Mouse (Mus musculus) neural tube, postnatal 0 days (tissue): ENCODE results near the gene Uqcrh. TPM values are rescaled to one million over a fixed set of nuclear protein-coding genes. Genes with fewer than 3 reads are reported as not detected.

Experiments used
- polyA plus RNA-seq: library from polyadenylated mRNA; unstranded; fragments of >200 nt; fragmentation: Nextera tagmentation; extraction: Ambion mirVana; gene quantifications from 2 replicates; pipeline ENCODE4 v1.2.1, GENCODE M21; 2015

The Uqcrh gene
- polyA plus RNA-seq = 626 and 669 TPM in 2 replicates

GRCm38 (mm10) chr4:116074861-116075620 is at the start of gene Uqcrh, which contains the start of gene Lrrc41:
Gene Uqcrh, minus strand, starts transcription at chr4:116075071.
Gene Lrrc41, plus strand, starts transcription at chr4:116075269.

GRCm38 (mm10) chr4:116123602-116124519 is 49.0 kb upstream of the Uqcrh start, which contains the start of the genes Rad54l and Pomgnt1:
Gene Rad54l, minus strand, starts transcription at chr4:116123690.
Gene Pomgnt1, plus strand, starts transcription at chr4:116123840.

GRCm38 (mm10) chr4:116053399-116053961 is 21.4 kb downstream of the Uqcrh start, which contains the start of gene Nsun4:
Gene Nsun4, minus strand, starts transcription at chr4:116053876.

GRCm38 (mm10) chr4:116017902-116018746 is 56.7 kb downstream of the Uqcrh start, which contains the start of gene Faah:
Gene Faah, minus strand, starts transcription at chr4:116017926.

Other genes starting within 250 kb of the Uqcrh start
- 4.8 and 7.3 TPM in 2 replicates for gene Mob3c, start 247.0 kb downstream of the Uqcrh start, polyA plus RNA-seq
- 24.3 and 25.2 TPM in 2 replicates for gene Mknk1, start 235.9 kb downstream of the Uqcrh start, polyA plus RNA-seq
- 0.36 and 0.41 TPM in 2 replicates for gene Kncn, start 190.7 kb downstream of the Uqcrh start, polyA plus RNA-seq
- 0.89 and 1.5 TPM in 2 replicates for gene 6430628N08Rik, start 184.4 kb downstream of the Uqcrh start, polyA plus RNA-seq
- gene Dmbx1, start 135.1 kb downstream of the Uqcrh start, polyA plus RNA-seq = 0.65 and 0.90 TPM in 2 replicates
- gene Faah, start 57.1 kb downstream of the Uqcrh start, polyA plus RNA-seq = 20.8 and 23.0 TPM in 2 replicates
- gene Nsun4, start 21.2 kb downstream of the Uqcrh start, polyA plus RNA-seq = 10.6 TPM in 2 replicates
- gene Lrrc41, start 198 bp upstream of the Uqcrh start, polyA plus RNA-seq = 59.8 and 62.6 TPM in 2 replicates
- 3.0 and 3.4 TPM in 2 replicates for gene Rad54l, start 48.6 kb upstream of the Uqcrh start, polyA plus RNA-seq
- 63.2 and 71.4 TPM in 2 replicates for gene Pomgnt1, start 48.8 kb upstream of the Uqcrh start, polyA plus RNA-seq
- gene Lurap1, start 76.3 kb upstream of the Uqcrh start, polyA plus RNA-seq = 5.2 and 6.1 TPM in 2 replicates
- 0.43 TPM in 1 of 2 replicates, not detected in the other for gene Tspan1, start 92.5 kb upstream of the Uqcrh start, polyA plus RNA-seq
- gene 1700042G07Rik, start 98.3 kb upstream of the Uqcrh start, polyA plus RNA-seq = not detected in 2 replicates
- gene Gm49337, start 98.3 kb upstream of the Uqcrh start, polyA plus RNA-seq = not detected in 2 replicates
- gene Pik3r3, start 146.5 kb upstream of the Uqcrh start, polyA plus RNA-seq = 27.4 and 29.7 TPM in 2 replicates